Mouse (Mus musculus) heart, adult 18-20 months (tissue): ENCODE data around the gene Phf2. TPM values are rescaled to one million over a fixed set of nuclear protein-coding genes. Genes with fewer than 3 reads are reported as not detected.

ENCODE experiments used
- DNase-seq, 2 experiments: peaks; one replicate each; pipeline ENCODE4 v3.0.0; 2021 to 2022; ENCODE audit warnings: mixed read lengths in 1 of 2
- long read RNA-seq, 2 experiments: library from polyadenylated mRNA; stranded (forward); transcript quantifications; one replicate each; pipeline ENCODE4 v2.0.0; 2021
- total RNA-seq, 2 experiments: library from RNA; stranded (reverse); gene quantifications; 2 replicates each; pipeline ENCODE4 v1.2.3; 2021

Gene Phf2
- total RNA-seq = 10 to 100 TPM; 28.1 to 30.8 TPM
- long read RNA-seq, experiment 1, partial matches to known transcripts = 1 of 3 reads
- long read RNA-seq, experiment 1, other reads (novel, unspliced or antisense) = 2 of 3 reads
- long read RNA-seq, experiment 2, full-length matches to known transcripts = 1 of 3 reads
- long read RNA-seq, experiment 2, partial matches to known transcripts = 1 of 3 reads
- long read RNA-seq, experiment 2, other reads (novel, unspliced or antisense) = 1 of 3 reads

DNA sequence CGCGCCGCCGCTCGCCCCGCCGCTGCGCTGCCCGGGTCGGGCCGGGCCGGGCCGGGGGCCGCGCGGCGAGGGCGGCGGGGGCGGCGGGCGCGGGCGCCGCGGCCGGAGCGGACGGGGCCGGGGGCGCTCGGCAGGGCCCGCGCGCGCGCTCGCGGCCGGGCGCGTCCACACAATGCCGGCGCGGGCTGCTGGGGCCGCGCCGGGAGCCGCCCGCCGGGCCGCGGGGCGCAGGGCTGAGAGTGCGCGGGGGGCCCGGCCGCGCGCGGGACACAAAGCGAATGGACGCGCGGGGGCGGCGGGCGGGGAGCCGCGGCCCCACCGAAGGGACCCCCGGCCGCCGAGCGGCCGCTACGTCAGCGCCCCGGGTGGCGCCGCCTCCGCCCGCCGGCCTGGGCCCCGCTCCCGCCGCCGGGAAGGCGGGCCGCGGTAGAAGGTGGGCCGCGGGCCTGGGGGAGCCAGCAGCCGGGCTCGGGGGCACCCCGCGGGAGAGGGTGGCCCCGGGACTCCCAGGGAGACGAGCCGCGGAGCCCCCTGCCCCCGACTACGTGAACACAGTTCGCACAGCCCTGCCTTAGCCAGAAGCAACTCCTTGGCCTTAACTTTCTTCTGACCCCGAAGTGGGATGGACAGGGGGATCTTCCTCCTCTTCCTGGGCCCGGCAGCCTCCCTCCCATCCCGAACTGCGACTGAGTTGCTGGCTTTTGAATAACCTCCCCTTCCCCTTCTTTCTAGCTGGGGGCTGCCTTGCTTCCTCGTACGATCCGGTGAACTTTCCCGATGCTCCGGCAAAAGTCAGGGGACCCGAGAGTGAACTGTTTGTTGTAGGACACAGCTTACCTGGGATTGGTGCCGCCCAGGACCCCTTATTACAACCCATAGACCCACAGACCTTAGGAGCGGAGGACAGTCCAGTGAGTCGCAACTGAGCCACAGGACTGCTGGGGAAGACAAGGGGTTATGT, at the start of gene Phf2:
Gene Phf2 (minus strand): TSS at position 349 of the 961 bp plus-strand sequence.
- peak; percentile 47 to 74 for DNase-seq

DNA sequence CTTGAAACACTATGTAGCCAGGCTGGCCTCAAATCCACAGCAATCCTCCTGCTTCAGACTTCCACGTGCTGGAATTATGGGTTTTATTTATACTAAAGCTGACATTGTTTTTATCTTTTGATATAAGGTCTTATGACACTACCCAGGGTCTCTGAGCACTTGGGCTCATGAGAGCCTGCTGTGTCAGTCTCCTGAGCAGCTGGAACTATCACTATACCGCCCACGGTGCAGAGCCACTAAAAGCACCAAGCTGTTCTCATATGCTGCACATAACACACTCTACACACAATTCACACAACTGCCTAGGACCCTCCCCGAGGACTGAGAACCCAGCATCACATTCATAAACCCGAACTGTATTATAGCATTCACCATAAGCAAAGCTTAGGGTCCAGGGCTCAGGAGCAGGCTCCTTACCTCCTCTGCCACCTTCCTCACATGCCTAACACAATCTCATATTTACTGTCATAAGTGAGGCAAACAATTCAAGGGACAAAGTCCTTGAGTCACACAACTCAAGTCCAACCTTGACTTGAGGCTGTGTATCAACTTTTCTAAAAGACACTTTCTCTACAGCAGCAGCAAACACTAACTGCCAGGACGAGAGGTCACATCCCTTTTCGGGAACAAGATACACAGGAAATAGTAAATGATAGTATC, 49.0 kb upstream of the Phf2 start:
- no peak for DNase-seq

DNA sequence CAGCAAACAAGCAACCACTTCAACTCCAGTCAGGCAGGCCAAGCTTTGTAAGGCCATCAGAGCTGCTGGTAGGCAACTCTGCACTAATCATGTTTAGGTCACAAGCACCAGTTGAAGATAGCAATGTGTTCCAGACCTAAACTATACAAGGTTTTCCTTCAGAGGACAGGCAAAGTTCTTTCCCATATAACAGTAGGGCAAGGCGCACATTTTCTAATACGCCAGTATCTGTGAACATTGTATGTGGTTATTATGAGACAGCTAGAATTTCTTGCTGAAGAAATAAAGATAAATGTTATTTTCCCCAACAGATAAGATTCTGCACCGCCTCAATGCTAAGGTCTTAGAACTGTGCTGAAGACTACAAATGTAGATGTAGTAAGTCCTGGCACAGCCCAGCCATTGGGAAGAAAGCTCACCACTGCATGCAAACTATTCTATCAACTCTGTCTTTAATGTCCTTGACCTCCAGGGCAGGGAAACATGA, 46.2 kb upstream of the Phf2 start:
- no peak for DNase-seq

DNA sequence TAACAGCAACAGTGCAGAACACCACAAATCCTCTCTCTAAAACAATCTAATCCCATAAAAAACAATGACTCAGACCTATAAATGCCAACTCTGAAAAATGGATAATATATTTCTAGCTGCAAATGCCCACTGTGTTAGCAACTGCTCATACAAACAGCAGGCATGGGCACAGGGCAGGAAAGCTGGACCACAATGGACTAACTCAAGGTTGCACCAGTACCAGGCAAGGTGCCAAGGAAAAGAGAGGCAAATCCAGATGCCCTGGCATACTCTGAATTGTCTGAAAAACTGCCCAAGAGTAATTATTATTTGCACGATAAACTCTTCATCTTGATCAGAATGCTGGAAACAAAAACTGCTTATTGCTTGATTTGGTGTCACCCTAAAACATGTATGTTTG, 42.8 kb upstream of the Phf2 start:
- DNase-seq = peak in 1 of 2 experiments; percentile 48

DNA sequence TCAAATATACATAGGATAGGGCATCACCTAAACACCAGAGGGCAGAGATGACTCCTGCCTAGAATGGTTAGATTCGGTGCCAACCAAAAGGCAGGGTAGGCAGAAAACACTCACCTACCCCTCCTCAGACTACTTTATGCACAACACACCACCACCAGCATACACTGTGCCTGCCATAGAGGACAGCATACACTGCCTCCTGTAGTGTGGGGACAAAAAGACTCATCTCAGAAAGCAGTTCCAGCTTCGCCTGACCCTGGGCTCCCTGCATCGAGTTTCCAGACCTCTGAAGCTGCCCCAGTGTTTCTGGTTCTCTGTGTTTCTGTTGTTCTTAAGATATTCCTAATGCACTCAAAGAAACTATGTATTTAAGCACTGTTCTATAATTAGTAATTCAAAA, 42.2 kb upstream of the Phf2 start:
- DNase-seq = no peak

DNA sequence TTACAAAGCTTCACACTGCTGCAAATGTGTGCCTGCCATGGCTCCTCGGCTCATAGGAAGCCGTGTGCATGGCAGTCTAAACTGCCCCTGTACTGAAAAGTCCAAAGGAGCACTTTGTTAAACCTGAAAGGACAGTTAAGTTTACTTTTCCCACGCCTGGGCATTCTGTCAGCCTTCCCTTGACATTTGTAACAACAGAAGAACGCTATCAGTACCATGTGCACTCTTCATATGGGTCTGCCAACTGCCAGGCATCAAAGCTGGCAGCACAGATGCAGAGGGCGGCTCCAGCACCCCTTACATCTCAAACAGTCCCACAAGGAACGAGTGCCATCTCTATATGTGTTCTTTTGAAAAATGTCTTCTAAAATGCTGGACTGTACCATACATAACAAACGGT, 40.5 kb upstream of the Phf2 start:
- DNase-seq = no peak

DNA sequence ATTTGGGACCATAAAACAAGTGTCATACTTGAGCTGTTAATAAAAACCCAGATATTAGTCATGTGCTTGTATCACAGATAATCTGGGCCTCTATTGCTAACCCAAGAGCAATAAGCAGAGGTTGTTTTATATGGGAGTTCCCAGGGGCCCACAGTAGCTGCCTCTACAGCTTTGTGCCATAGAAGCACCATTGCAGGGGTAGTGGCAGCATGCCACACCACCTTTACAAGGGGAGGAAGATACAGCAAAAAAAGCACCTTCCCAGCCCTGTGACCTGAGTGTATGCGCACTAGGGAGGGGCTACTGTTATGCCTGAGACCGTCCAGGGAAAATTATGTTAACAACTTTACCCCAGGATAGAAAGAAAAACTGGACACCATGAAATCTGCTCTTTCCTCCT, 34.5 kb upstream of the Phf2 start:
- no peak for DNase-seq

DNA sequence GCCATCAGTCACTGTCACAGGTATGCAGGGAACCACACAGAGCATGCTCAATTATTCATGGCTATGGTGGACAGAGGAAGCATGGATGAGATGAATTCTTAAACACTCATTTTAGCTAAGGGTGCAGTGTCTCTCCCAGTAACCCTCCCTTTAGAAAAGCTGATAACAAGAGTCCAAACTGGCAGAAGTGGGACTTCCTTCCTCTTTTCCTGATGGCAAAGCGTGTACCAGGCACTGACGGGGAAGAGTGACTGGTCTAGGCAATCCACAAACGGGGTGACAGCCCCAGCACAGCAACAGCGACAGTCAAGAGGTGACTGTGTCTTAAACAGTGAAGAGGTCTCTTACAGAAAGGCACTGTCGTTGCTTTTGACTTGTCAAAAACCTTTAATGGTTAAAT, 24.5 kb upstream of the Phf2 start:
- DNase-seq = no peak

DNA sequence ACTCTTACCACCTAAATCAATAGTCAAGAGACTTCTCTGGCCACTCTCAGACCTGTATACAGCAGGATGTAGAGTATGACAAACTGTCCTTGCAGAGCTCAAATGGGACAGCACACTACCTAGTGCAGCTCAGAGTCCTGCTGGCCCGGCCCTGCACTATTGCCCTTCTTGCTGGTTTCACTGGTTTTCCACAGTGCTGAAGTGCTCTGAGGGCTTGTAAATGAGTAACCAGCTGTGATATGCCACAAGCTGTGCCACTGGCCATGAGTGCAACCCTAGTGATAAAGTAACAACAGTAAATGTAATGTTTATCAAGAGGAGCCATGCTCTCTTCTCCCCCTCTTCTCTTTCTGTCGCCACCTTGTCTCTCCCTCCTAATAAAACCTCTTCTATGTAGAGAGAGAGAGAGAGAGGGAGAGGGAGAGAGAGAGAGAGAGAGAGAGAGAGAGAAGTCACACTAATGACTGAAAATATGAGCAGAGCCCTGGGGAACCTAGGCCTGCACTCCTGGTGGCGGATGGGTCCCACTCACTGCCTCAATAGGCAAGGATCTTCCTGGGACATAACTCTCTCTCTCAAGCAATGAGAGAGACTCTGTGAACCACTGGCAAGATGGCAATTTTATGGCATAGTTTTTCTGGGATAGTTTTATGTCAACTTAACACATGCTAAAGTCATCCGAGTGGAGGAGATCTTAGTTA, 19.5 kb upstream of the Phf2 start:
- DNase-seq = no peak

DNA sequence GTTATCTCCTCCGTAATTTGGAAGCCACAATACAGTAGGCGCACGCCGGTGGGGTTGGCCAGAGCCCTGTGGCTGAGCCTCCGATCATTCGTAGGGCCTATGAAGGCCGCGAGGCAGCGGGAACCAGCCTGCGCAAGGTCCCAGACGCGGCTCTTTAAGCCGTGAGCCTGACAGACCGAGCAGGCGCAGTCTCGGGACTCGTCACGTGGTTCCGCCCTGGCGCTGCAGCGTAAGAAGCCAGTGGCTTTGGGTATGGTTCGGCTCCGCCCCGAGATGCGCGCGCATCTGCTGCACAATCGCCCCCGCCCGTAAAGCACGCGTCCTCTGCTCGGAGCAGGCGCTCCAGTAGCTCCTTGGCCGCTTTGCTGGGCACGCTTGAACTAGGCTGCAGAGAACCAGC, 7.6 kb upstream of the Phf2 start:
- DNase-seq = peak; percentile 99

DNA sequence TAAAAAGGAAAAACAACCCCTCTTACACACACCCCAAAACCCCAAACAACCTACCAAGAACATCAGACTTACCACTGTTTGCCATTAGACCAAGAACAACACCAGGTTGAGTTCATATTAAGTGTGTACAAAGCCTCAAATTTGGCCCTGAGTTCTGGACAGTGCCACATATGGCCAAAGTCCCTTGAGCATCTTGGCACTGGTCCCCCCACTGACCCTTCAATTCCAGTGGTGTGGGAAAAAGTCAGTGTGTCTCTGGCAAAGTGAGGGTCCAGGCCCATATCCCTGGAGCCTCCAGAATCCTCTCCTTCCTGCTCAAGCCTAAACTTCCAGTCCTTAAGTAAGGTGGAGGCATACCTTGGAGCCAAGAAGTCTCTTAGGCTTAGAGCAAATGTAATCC, 6.9 kb upstream of the Phf2 start:
- no peak for DNase-seq

DNA sequence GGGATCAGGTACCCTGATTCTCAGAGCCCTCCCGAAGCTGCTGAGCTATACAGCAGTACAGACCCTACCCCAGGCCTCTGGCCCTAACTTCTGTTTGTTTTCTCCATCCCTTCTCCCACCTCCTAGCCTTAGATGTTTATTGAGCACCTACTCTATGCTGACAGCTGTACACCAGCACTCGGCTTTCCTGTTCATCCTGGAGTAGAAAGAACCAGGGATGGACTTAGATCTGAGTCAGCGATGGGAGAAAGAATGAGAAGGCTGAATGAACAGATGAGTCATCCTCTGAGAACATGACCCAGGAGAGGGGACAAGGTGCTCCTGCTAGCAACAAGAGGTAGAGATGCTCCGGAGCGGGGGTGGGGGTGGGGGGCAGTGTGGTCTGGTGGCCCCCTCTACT, 1.8 kb upstream of the Phf2 start:
- DNase-seq = no peak

DNA sequence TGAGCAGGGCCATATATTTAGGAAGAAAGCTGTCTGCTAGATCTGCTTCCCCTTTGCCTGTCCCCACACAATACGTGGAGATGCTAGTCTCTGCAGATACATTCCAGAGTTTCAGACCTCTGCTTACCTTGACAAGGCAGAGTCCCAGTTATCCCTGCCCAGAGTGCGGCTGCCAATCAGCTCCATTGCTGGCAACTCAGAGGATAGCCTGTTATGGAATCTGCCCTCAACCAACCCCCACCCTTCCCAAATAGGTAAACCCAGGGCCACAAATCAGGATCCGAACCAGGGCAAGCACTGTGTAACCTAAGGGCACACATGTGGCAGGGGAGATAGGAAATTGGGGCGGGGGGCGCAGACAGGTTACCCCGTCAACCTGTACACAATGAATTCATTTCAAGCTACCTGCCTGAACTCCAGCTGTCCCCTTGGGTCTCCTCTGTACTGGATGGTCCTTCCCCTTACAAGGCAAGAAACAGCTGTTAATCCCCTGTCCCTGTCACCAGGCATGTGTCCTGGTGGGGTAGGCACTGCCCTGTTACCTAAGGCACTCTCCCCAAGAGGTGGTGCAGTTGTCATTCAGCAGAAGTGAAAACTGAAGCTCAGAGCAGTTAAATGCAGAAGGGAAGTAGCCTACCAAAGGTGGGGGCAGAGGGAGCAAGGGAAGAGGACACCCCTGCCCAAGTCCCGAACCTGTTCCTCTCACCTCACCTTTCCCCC, 1.1 kb upstream of the Phf2 start:
- peak in 1 of 2 experiments; percentile 35 for DNase-seq

DNA sequence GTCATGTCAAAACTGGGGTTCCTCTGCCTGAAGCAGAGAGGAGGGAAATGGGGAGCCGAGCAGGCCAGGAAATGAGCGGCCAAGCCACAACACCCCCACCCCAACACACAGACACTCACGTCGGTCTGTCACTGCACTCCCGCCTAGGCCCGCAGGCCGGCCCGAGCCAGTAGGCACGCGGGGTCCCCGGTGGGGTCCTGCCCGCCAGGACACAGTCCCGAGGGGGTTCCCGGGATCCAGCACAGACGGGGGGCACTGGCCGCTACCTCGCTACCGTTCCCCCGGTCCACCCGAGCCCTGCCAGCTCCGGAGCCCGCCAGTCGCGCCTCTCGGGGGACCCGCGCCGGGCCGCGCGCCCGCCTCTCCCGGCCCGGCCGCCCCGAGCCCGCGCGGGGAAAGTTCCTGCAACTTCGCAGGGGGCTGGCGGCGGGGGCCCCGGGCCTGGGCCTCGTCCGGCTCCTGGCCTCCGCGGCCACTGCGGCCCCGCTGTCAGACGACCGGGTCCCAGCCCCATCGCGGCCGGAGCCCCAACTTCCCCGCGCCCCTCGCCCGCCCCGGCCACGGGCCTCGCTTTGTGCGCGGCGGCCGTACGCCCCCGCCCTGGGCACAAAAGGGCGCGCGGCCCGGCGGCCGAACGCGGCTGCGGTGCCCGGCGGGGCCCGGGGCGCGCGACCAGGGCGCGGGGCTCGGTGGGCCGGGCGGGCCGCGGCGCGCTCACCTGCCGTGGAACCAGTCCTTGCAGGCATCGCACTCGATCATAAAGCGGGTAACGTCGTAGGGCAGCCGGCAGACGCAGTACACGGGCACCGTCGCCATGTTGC, 759 bp downstream of the Phf2 start:
- DNase-seq = peak; percentile 38 to 46

DNA sequence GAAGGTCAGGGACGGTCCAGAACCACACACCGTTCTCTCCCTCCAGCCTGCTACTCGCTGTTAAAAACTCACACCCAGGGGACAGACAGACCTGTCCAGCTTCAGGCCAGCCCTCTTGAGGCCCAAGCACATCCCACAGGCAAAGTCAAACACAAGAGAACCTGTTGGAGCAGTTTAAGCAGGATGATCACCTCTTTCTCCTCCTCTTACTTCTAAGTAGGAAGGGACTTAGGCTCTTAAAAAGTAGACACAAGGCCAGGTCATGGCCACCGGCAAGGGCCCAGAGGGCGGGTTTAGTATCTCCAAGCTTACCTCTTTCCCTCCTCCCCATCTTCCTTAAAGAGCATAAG, 1.3 kb downstream of the Phf2 start:
- peak in 1 of 2 experiments; percentile 62 for DNase-seq

DNA sequence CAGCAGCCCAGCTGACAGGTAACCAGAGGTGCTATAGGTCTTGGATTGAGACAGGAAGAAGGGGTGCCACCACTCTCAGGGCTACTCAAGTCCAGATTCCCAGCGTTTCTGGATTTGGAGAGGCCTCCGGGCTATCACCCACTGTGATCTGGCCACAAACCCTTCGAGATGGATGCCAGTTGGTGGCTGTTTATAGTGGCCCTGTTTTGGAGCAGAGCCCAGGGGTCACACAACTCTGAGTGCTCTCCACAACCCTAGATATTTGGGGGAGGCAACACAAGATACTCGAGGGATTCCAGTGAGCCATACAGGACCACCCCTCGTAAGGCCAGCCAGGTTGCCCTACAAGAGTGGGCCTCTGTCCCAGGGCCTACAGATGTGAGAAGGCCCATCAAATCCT, 1.8 kb downstream of the Phf2 start:
- no peak for DNase-seq

DNA sequence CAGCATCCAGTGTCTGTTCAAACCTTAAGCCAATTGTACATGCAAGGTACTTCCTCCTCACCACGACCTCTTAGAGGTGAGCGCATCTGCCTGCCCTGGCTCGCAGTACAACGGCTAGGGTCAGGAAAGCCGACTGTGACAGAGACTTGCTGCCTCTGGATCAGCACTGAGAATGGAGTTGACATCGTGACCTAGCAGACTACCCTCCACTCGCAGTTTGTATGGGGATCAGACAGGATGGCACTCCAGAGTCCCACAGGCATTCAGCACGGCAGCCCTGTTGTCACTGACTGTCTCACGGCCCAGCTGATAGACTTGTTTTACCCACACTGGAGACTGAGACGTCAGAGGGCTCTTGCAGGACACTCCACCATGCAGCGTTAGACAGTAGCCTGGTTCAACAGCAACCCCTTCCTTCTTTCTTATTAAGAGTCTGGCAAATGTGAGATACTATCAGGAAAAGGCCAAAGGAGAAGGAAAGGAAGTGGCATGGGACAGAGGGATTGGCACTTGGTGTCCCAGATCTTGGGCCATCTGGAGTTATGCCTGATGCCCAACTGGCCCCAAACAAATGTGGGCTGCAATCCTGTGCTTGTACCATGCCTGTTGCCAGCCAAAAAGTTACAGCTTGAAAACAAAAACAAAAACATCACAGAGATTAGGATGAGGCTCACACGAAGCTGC, 6.1 kb downstream of the Phf2 start:
- DNase-seq = no peak

DNA sequence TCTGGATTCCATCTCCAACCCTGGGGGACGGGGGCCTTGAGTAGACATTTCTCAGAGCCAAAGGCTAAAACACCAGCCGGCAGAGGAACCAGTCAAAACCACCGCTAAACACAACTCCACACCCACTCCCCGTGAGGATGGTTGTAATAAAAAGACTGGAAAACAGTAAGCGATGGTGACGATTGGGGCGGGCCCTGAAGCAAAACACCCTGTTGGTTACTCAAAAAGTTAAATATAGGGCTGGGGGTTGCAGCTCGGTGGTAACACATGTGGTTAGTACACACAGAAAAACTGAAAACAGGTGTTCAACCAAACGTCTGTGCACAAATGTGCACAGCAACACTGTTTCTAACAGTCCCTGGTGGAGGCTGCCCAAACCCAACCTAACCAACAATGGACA, 7.4 kb downstream of the Phf2 start:
- no peak for DNase-seq

DNA sequence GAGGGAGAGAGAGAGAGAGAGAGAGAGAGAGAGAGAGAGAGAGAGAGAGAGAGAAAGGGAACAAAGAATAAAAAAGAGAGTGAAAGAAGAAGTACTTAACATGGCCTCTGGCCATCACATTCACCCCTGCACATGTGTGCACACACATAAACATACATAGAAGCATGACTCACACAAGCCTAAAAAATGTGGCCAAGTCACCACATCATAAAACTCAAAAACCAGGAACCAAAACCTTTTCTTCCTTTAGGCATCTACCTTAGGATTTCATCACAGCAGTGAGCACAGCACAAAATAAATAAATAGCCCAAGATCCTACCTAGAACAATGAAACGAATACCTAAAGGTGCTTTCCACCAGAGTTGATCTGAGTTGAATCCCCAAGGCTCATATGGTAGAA, 9.0 kb downstream of the Phf2 start:
- DNase-seq = no peak

DNA sequence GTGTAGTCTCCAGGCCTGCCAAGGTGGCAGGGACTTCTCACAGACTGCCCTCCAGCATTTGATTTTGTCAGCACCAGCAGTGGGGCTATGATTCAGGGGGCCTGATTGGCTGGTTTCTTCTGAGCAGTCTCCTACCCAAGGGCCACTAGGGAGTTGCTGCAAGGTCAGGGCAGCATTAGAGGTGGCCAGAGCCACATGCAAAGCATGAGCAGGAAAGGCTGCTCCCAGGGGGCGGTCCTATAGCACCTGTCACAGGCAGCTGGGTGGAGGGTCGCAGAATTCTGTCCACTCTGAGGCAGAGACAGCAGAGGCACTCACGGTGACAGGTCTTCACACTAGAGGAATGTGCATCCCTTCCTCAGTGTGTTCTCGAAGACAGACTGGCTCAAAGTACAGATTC, 12.1 kb downstream of the Phf2 start:
- DNase-seq = no peak
